Mouse (Mus musculus) lung, adult 10 weeks (tissue): ENCODE data around the gene Gm49395. TPM values are rescaled to one million over a fixed set of nuclear protein-coding genes. Genes with fewer than 3 reads are reported as not detected.

ENCODE experiments used
- polyA plus RNA-seq: library from polyadenylated mRNA; stranded (reverse); fragments of 350-450 nt; fragmentation: Illumina TruSeq; extraction: RNeasy Lipid Tissue Mini Kit (QIAGEN cat#74804); gene quantifications from one replicate; pipeline ENCODE4 v1.2.3, GENCODE M21; 2014; ENCODE audit warnings: low read depth, low replicate concordance; ENCODE audit not compliant: insufficient read depth

Gene Gm49395
- polyA plus RNA-seq = 4.1 TPM

GRCm38 (mm10) chr13:115101355-115102191, at the start of gene Gm49395, which contains the start of gene Itga1:
Gene Gm49395 (minus strand): TSS chr13:115101921.
Gene Itga1 (minus strand): TSS chr13:115101964.

GRCm38 (mm10) chr13:115090069-115090976, 11.4 kb downstream of the Gm49395 start, which contains the start of gene Pelo:
Gene Pelo (minus strand): TSS chr13:115090186.

Other genes with a start within 250 kb of the Gm49395 start
- gene Itga2, start 169.8 kb downstream of the Gm49395 start, polyA plus RNA-seq = 2.6 TPM
- 15.5 TPM for gene Pelo, start 11.7 kb downstream of the Gm49395 start, polyA plus RNA-seq
- 18.7 TPM for gene Itga1, start within 50 bp of the Gm49395 start, polyA plus RNA-seq